Mouse (Mus musculus) liver, adult 2 months (tissue): Measurements from ENCODE around the gene Cct3. TPM values are rescaled to one million over a fixed set of nuclear protein-coding genes. Genes with fewer than 3 reads are reported as not detected.
"Not testable (repeated sequence)": the region's sequence is repeated elsewhere in the genome, so short reads cannot be mapped to it uniquely, and the experiment has no call there.

ENCODE experiments used
- DNase-seq: peaks from one replicate; pipeline ENCODE4 v3.0.0-alpha.2; 2011; ENCODE audit warnings: low read depth, low spot score; ENCODE audit errors: extremely low read depth
- H3K27ac ChIP-seq: fragments of 200-500 bp; replicated peaks from 2 replicates; pipeline ENCODE4 v1.5.1; 2012; ENCODE audit warnings: low read depth, mild to moderate bottlenecking, control low read depth, inconsistent platforms, low read length; ENCODE audit not compliant: insufficient read depth
- H3K27me3 ChIP-seq: fragments of 200-500 bp; 2 replicates; pipeline ENCODE4 v1.6.1; 2012; ENCODE audit warnings: mild to moderate bottlenecking, moderate library complexity, low read length, inconsistent platforms; ENCODE audit not compliant: control insufficient read depth, insufficient read depth
- H3K36me3 ChIP-seq: fragments of 200-500 bp; 2 replicates; pipeline ENCODE4 v1.6.1; 2012; ENCODE audit warnings: low read length, inconsistent platforms; ENCODE audit not compliant: control insufficient read depth, insufficient read depth
- H3K4me1 ChIP-seq: fragments of 200-500 bp; 2 replicates; pipeline ENCODE4 v1.6.1; 2011; ENCODE audit warnings: low read length; ENCODE audit not compliant: control insufficient read depth, insufficient read depth
- H3K4me3 ChIP-seq: fragments of 200-500 bp; 2 replicates; pipeline ENCODE4 v1.5.1; 2011; ENCODE audit warnings: low read depth, mild to moderate bottlenecking, control low read depth, low read length, moderate library complexity; ENCODE audit not compliant: insufficient read depth
- H3K79me2 ChIP-seq: fragments of 200-500 bp; 2 replicates; pipeline ENCODE4 v1.6.1; 2012; ENCODE audit warnings: inconsistent platforms, mild to moderate bottlenecking, low read length, moderate library complexity; ENCODE audit not compliant: control insufficient read depth, insufficient read depth
- H3K9ac ChIP-seq: fragments of 200-500 bp; 2 replicates; pipeline ENCODE4 v1.6.1; 2012; ENCODE audit warnings: low read depth, mild to moderate bottlenecking, control low read depth, inconsistent platforms, low read length
- CTCF ChIP-seq: fragments of 200-500 bp; IDR thresholded peaks from 2 replicates; pipeline ENCODE4 v1.5.1; 2011; ENCODE audit warnings: low read depth, low read length, control low read depth
- POLR2A ChIP-seq: fragments of 200-500 bp; IDR thresholded peaks from 2 replicates; pipeline ENCODE4 v1.6.1; 2011; ENCODE audit warnings: low read length, control low read depth; ENCODE audit not compliant: insufficient read depth; ENCODE audit errors: extremely low read depth
- WGBS: fragments of 180-500 bp; shearing (Covaris S2); methylation state at CpG from one replicate; pipeline ENCODE4 v1.1.7; 2018; 5-methylcytosine and 5-hydroxymethylcytosine counted together
- polyA plus RNA-seq: library from polyadenylated mRNA; depleted of rRNA; stranded (reverse); fragments of >200 nt; gene quantifications from 2 replicates; pipeline ENCODE4 v1.2.3, GENCODE M21; 2012
- total RNA-seq: library from RNA; depleted of rRNA; stranded (reverse); fragments of >200 nt; gene quantifications from 2 replicates; pipeline ENCODE4 v1.2.3, GENCODE M21; 2014

Gene Cct3
- total and polyA plus RNA-seq, 2 experiments, result 79.7 to 104 TPM

- TF ChIP-seq POLR2A (no peak), CTCF (no peak)
- H3K27ac ChIP-seq, result no peak overlapping the region
- no peak overlapping the region for H3K9ac ChIP-seq
- no peak for DNase-seq
- H3K4me1 ChIP-seq, result no peaks in the 10 kb centered on the region
- no peak overlapping the region for H3K4me3 ChIP-seq
- H3K79me2 ChIP-seq, result no peaks in the 10 kb centered on the region
- peaks cover 22% of the 10 kb centered on the region; the same call in 1 of the 2 replicates for H3K36me3 ChIP-seq
- 82% methylated on average over 2 of the region's 2 CpGs for WGBS
- peaks cover 7% of the 10 kb centered on the region; the same call in 1 of the 2 replicates for H3K27me3 ChIP-seq
Observed at GRCm38 (mm10) chr3:88361612-88362313, 64.8 kb downstream of the Cct3 start.

- no peak overlapping the region for H3K27ac ChIP-seq
- H3K79me2 ChIP-seq, result no peaks in the 10 kb centered on the region
- H3K4me1 ChIP-seq, result no peaks in the 10 kb centered on the region
- H3K4me3 ChIP-seq, result no peak overlapping the region
- WGBS, result 80% methylated on average over 4 of the region's 4 CpGs
- H3K9ac ChIP-seq, result no peak overlapping the region
- H3K27me3 ChIP-seq, result peaks cover 7% of the 10 kb centered on the region; the same call in 1 of the 2 replicates
- TF ChIP-seq POLR2A (no peak), CTCF (no peak)
- peaks cover 18% of the 10 kb centered on the region; the same call in 1 of the 2 replicates for H3K36me3 ChIP-seq
- no peak for DNase-seq
Observed at GRCm38 (mm10) chr3:88363700-88364099, 66.8 kb downstream of the Cct3 start.

- peaks cover 13% of the 10 kb centered on the region; the same call in 1 of the 2 replicates for H3K36me3 ChIP-seq
- TF ChIP-seq POLR2A (no peak), CTCF (no peak)
- peaks cover 7% of the 10 kb centered on the region; the same call in 1 of the 2 replicates for H3K27me3 ChIP-seq
- H3K27ac ChIP-seq, result no peak within 1 kb of the TSS
- no peak within 1 kb of the TSS for H3K9ac ChIP-seq
- WGBS, result 13% methylated on average over 16 of the region's 16 CpGs
- H3K79me2 ChIP-seq, result no peaks in the 10 kb centered on the region
- no peak for DNase-seq
- no peak within 1 kb of the TSS for H3K4me3 ChIP-seq
- no peaks in the 10 kb centered on the region for H3K4me1 ChIP-seq
Observed at GRCm38 (mm10) chr3:88364337-88364736, 67.4 kb downstream of the Cct3 start, which contains the start of gene Paqr6. Gene Paqr6 (plus strand): TSS chr3:88364584.

GRCm38 (mm10) chr3:88365705-88366361, 68.9 kb downstream of the Cct3 start:
- Histone ChIP-seq H3K27me3 (peaks cover 7% of the 10 kb centered on the region; the same call in 1 of the 2 replicates), H3K79me2 (no peaks in the 10 kb centered on the region), H3K27ac (no peak overlapping the region), H3K36me3 (peaks cover 1% of the 10 kb centered on the region; the same call in 1 of the 2 replicates), H3K4me3 (no peak overlapping the region), H3K9ac (no peak overlapping the region), H3K4me1 (no peaks in the 10 kb centered on the region)
- WGBS, result 47% methylated on average over 34 of the region's 34 CpGs
- TF ChIP-seq CTCF, result no peak
- no peak for TF ChIP-seq POLR2A
- DNase-seq, result no peak

- DNase-seq, H3K27me3 ChIP-seq, H3K4me1 ChIP-seq, H3K27ac ChIP-seq, H3K79me2 ChIP-seq, H3K9ac ChIP-seq, H3K36me3 ChIP-seq, H3K4me3 ChIP-seq: not testable (repeated sequence)
- WGBS, result 10% methylated on average over 22 of the region's 22 CpGs
Observed at GRCm38 (mm10) chr3:88366830-88367428, 70.0 kb downstream of the Cct3 start.

- H3K79me2 ChIP-seq, H3K4me3 ChIP-seq, H3K27me3 ChIP-seq, DNase-seq, H3K36me3 ChIP-seq, H3K9ac ChIP-seq, H3K4me1 ChIP-seq, H3K27ac ChIP-seq: not testable (repeated sequence)
- 56% methylated on average over 3 of the region's 7 CpGs for WGBS
Observed at GRCm38 (mm10) chr3:88367517-88367916, 70.6 kb downstream of the Cct3 start.

GRCm38 (mm10) chr3:88368511-88368910, 71.6 kb downstream of the Cct3 start:
- H3K27ac ChIP-seq, H3K36me3 ChIP-seq, H3K9ac ChIP-seq, H3K79me2 ChIP-seq, H3K4me1 ChIP-seq, H3K27me3 ChIP-seq, DNase-seq, H3K4me3 ChIP-seq: not testable (repeated sequence)
- 89% methylated on average over 7 of the region's 7 CpGs for WGBS
